Mouse (Mus musculus): ENCODE results near the gene Mapkapk5. TPM values are rescaled to one million over a fixed set of nuclear protein-coding genes. Genes with fewer than 3 reads are reported as not detected.

Gene Mapkapk5
- total RNA-seq (2015) (105 and 106 TPM in 2 replicates), total RNA-seq (2017) (99.1 and 108 TPM in 2 replicates)

- ATAC-seq (ENCODE audit: poor library complexity, severe bottlenecking), result peak; percentile 94
Observed at GRCm38 (mm10) chr5:121545793-121546529, at the start of gene Mapkapk5. Mapkapk5 (minus strand) TSS chr5:121545905.

- no peak for ATAC-seq (ENCODE audit: poor library complexity, severe bottlenecking)
Observed at GRCm38 (mm10) chr5:121594714-121595313, 49.1 kb upstream of the Mapkapk5 start.

- peak; percentile 83 for ATAC-seq (ENCODE audit: poor library complexity, severe bottlenecking)
Observed at GRCm38 (mm10) chr5:121593451-121594401, 48.0 kb upstream of the Mapkapk5 start, which contains the start of gene Aldh2. Aldh2 (minus strand) TSS chr5:121593824.

- no peak for ATAC-seq (ENCODE audit: poor library complexity, severe bottlenecking)
Observed at GRCm38 (mm10) chr5:121592816-121593407, 47.2 kb upstream of the Mapkapk5 start.

- no peak for ATAC-seq (ENCODE audit: poor library complexity, severe bottlenecking)
Observed at GRCm38 (mm10) chr5:121592064-121592815, 46.5 kb upstream of the Mapkapk5 start.

GRCm38 (mm10) chr5:121591417-121592063, 45.8 kb upstream of the Mapkapk5 start:
- no peak for ATAC-seq (ENCODE audit: poor library complexity, severe bottlenecking)

GRCm38 (mm10) chr5:121589928-121590327, 44.2 kb upstream of the Mapkapk5 start:
- ATAC-seq (ENCODE audit: poor library complexity, severe bottlenecking), result no peak

- peak; percentile 41 for ATAC-seq (ENCODE audit: poor library complexity, severe bottlenecking)
Observed at GRCm38 (mm10) chr5:121586400-121587039, 40.8 kb upstream of the Mapkapk5 start.

GRCm38 (mm10) chr5:121585699-121586098, 40.0 kb upstream of the Mapkapk5 start:
- no peak for ATAC-seq (ENCODE audit: poor library complexity, severe bottlenecking)

- no peak for ATAC-seq (ENCODE audit: poor library complexity, severe bottlenecking)
Observed at GRCm38 (mm10) chr5:121585005-121585404, 39.3 kb upstream of the Mapkapk5 start.

GRCm38 (mm10) chr5:121583765-121584501, 38.2 kb upstream of the Mapkapk5 start:
- peak; percentile 95 for ATAC-seq (ENCODE audit: poor library complexity, severe bottlenecking)

- ATAC-seq (ENCODE audit: poor library complexity, severe bottlenecking), result no peak
Observed at GRCm38 (mm10) chr5:121581945-121582344, 36.2 kb upstream of the Mapkapk5 start.

GRCm38 (mm10) chr5:121576927-121577488, 31.3 kb upstream of the Mapkapk5 start:
- ATAC-seq (ENCODE audit: poor library complexity, severe bottlenecking), result no peak

GRCm38 (mm10) chr5:121575867-121576266, 30.2 kb upstream of the Mapkapk5 start:
- no peak for ATAC-seq (ENCODE audit: poor library complexity, severe bottlenecking)

- no peak for ATAC-seq (ENCODE audit: poor library complexity, severe bottlenecking)
Observed at GRCm38 (mm10) chr5:121574145-121574544, 28.4 kb upstream of the Mapkapk5 start.

- no peak for ATAC-seq (ENCODE audit: poor library complexity, severe bottlenecking)
Observed at GRCm38 (mm10) chr5:121570787-121571186, 25.1 kb upstream of the Mapkapk5 start.

GRCm38 (mm10) chr5:121569881-121570420, 24.2 kb upstream of the Mapkapk5 start:
- ATAC-seq (ENCODE audit: poor library complexity, severe bottlenecking), result no peak
